Mouse (Mus musculus): Measurements from ENCODE around the gene Ak4.
"Not testable (repeated sequence)": the region's sequence is repeated elsewhere in the genome, so short reads cannot be mapped to it uniquely, and the experiment has no call there.

Gene Ak4

GRCm38 (mm10) chr4:101419151-101419910, at the start of gene Ak4:
Ak4 (plus strand) TSS chr4:101419277.
- DNase-seq (ENCODE audit: inconsistent age in 2 of 2, low spot score in 1 of 2), result peak; percentile 74 to 81

- peak in 1 of 2 experiments; percentile 18 for DNase-seq (ENCODE audit: inconsistent age in 2 of 2, low spot score in 1 of 2)
Measured at GRCm38 (mm10) chr4:101369738-101370275, 49.3 kb upstream of the Ak4 start.

GRCm38 (mm10) chr4:101372283-101372682, 46.8 kb upstream of the Ak4 start:
- DNase-seq (ENCODE audit: inconsistent age in 2 of 2, low spot score in 1 of 2), result no peak

DNA sequence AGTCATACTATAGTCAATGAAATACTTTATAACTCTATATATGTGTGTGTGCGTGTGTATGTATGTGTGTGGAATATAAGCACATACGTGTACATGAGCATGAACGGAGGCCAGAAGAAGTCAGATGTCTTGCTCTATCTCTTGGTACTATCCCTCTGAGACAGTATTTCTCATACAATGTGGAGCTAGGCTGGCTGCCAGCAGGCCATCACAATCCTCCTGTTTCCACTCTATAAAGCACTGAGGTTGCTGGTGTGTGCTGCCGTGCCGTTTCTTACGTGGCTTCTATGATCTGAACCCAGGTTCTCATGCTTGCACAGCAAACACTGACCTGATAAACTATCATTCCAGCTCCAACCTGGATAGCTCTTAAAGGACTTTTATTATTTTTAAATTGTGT, 46.3 kb upstream of the Ak4 start:
- no peak for DNase-seq (ENCODE audit: inconsistent age in 2 of 2, low spot score in 1 of 2)

- no peak for DNase-seq (ENCODE audit: inconsistent age in 2 of 2, low spot score in 1 of 2)
Measured at GRCm38 (mm10) chr4:101374104-101374503, 45.0 kb upstream of the Ak4 start.

DNA sequence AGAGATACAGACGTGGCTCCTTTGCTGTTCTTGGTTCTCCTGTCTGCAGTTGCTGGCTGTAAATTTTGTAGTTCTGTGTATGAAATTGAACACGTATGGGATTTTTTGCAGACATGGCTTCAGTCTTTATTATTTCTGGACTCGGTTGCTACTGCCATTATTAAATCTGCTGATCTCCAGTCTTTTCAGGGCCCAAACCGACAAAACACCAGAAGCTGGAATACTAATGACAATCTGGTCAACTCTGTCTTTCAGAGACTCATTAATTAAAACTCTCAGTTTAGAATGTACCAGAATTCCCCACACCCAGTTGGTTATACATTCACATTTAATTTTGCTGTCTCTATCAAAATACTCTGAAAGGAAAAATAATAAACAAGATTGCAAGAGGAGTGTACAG, 42.2 kb upstream of the Ak4 start:
- DNase-seq (ENCODE audit: inconsistent age in 2 of 2, low spot score in 1 of 2), result no peak

DNA sequence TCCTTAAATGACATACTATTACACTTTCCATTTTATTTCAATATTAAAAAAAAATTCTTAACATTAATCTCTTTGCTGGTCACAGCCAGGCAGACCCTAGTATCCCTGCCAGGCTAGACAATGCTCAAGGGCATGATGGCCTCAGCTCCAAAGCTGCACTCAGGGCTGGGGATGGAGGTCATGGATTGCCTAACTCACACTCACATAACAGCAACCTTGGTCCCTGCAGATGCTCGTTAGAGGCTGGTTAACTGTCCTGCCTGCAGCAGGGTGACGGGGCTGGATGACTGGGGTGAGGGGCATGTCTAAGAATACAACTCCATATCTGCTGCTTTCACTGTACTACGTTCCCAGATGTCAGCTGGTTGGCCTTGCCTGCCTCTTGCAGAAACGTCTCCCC, 40.8 kb upstream of the Ak4 start:
- peak; percentile 62 to 86 for DNase-seq (ENCODE audit: inconsistent age in 2 of 2, low spot score in 1 of 2)

- DNase-seq (ENCODE audit: inconsistent age in 2 of 2, low spot score in 1 of 2), result peak in 1 of 2 experiments; percentile 48
Measured at GRCm38 (mm10) chr4:101378778-101379177, 40.3 kb upstream of the Ak4 start.

GRCm38 (mm10) chr4:101385002-101385401, 34.1 kb upstream of the Ak4 start:
- DNase-seq (ENCODE audit: inconsistent age in 2 of 2, low spot score in 1 of 2), result no peak

DNA sequence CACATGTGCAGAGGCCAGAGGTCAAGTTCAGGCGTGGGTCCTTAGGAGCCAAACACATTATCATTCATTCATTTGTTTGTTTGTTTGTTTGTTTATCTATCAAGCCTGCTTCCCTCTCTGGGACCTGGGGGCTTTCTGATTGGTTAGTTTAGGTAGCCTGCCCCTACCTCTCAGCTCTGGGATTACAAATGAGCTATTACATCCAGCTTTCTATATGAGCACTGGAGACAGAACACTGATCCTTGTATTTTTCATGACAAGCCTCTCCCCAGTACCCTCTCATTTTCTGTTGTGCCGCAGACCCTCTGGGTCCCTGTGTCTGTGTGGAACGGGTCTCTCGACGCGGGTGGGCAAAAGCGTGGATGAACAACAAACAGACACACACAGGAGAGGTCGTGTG, 30.8 kb upstream of the Ak4 start:
- DNase-seq (ENCODE audit: inconsistent age in 2 of 2, low spot score in 1 of 2), result no peak

DNA sequence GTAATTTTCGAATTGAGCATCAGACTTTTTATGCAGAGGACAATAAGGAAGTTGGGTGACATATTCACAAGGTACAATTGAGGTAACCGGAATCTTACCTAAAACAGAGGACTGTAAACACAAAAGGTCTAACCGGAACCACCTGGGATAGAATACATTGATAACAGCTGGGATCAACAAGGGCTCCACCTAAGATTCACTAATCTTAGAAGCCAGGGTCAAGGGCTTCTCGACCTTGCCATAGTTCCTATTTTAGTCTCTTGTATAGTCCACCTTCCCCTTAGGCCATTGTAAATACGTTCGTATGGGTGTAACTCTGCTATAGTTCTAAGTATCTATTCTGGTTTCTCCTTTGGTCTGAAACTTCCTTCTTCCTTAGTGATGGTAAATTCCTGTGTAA, 30.4 kb upstream of the Ak4 start:
- DNase-seq (ENCODE audit: inconsistent age in 2 of 2, low spot score in 1 of 2), result not testable (repeated sequence)

DNA sequence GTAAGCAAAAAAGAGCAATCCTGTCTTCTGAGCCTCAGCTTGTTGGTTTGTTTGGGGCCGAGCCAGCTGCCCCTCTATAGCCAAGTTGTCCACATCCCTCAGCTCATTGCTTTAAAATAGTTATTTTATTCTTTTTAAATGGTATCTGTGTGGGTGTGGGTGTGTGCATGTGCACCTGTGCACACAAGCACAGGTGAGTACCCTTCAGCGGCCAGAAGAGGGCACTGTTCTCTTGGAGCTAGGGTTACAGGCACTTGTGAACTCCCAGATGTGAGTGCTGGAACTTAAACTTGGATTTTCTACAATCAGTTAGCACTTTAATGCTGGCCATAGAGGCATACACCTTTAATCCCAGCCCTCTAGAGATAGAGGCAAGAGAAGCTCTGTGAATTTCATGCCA, 26.8 kb upstream of the Ak4 start:
- peak; percentile 46 to 76 for DNase-seq (ENCODE audit: inconsistent age in 2 of 2, low spot score in 1 of 2)

DNA sequence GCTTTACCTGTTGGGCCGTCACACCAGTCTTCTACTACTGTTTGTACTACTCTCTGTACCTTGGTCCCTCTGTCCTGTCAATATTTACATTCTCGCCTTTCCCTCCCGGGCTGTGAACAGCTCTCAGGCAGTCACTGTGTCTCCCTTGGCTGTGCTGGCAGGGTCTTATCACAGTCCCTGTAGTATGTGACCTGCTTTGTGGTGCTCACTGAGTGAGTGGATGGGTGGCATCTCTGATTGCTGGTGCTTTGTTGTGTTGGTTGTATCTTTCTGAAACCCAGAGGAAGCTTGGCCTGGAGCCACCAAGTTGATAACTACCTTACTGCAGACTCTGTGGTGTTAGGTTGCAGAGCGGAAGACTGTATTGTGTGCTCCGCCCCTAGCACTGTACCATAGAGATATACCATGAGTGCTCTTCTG, 25.8 kb upstream of the Ak4 start:
- no peak for DNase-seq (ENCODE audit: inconsistent age in 2 of 2, low spot score in 1 of 2)

GRCm38 (mm10) chr4:101395021-101395533, 24.0 kb upstream of the Ak4 start:
- no peak for DNase-seq (ENCODE audit: inconsistent age in 2 of 2, low spot score in 1 of 2)

- DNase-seq (ENCODE audit: inconsistent age in 2 of 2, low spot score in 1 of 2), result no peak
Measured at GRCm38 (mm10) chr4:101400025-101400594, 19.0 kb upstream of the Ak4 start.

- no peak for DNase-seq (ENCODE audit: inconsistent age in 2 of 2, low spot score in 1 of 2)
Measured at GRCm38 (mm10) chr4:101401945-101402344, 17.1 kb upstream of the Ak4 start.

GRCm38 (mm10) chr4:101404863-101405262, 14.2 kb upstream of the Ak4 start:
- DNase-seq (ENCODE audit: inconsistent age in 2 of 2, low spot score in 1 of 2), result no peak

GRCm38 (mm10) chr4:101406411-101407196, 12.5 kb upstream of the Ak4 start:
- no peak for DNase-seq (ENCODE audit: inconsistent age in 2 of 2, low spot score in 1 of 2)

- DNase-seq (ENCODE audit: inconsistent age in 2 of 2, low spot score in 1 of 2), result no peak
Measured at GRCm38 (mm10) chr4:101416966-101417365, 2.1 kb upstream of the Ak4 start.

- DNase-seq (ENCODE audit: inconsistent age in 2 of 2, low spot score in 1 of 2), result peak in 1 of 2 experiments; percentile 23
Measured at GRCm38 (mm10) chr4:101419911-101420880, 1.1 kb downstream of the Ak4 start.

Measured in adrenal gland, adult (tissue).